Mouse (Mus musculus): ENCODE measurements around the gene Rho. TPM values are rescaled to one million over a fixed set of nuclear protein-coding genes. Genes with fewer than 3 reads are reported as not detected.

Gene Rho
- total and polyA plus RNA-seq, 2 experiments from 2014 or later = 0.08 to 0.37 TPM

- 31% methylated on average over 3 of the region's 3 CpGs for WGBS
- no peak overlapping the region for H3K4me3 ChIP-seq (ENCODE audit: low read length)
- peaks cover 15% of the 10 kb centered on the region; the same call in 1 of the 2 replicates for H3K4me1 ChIP-seq (ENCODE audit: insufficient read depth, low read length)
- TF ChIP-seq CTCF (IDR thresholded peaks at IDR 0.05; ENCODE audit: low read depth) = no peak
- H3K9ac ChIP-seq (replicated peaks; ENCODE audit: low read length) = no peak overlapping the region
- ATAC-seq (no peak), DNase-seq (ENCODE audit: low spot score) (no peak)
- no peaks in the 10 kb centered on the region for H3K27me3 ChIP-seq (ENCODE audit: insufficient read depth, low read length)
- no peaks in the 10 kb centered on the region for H3K9me3 ChIP-seq (ENCODE audit: low read length)
- peaks cover 21% of the 10 kb centered on the region; the same call in 1 of the 2 replicates for H3K36me3 ChIP-seq (ENCODE audit: insufficient read depth, low read length)
- H3K4me2 ChIP-seq (ENCODE audit: low read depth, low read length) = no peak overlapping the region
- H3K27ac ChIP-seq = 0 out of 2 replicates have a peak overlapping the region, but pooled peaks have one; percentile 21
These were observed 39.2 kb upstream of the Rho start for GRCm38 (mm10) chr6:115892363-115892762.

- Histone ChIP-seq H3K4me2 (ENCODE audit: low read depth, low read length) (no peak overlapping the region), H3K36me3 (ENCODE audit: insufficient read depth, low read length) (peaks cover 13% of the 10 kb centered on the region; the same call in 1 of the 2 replicates), H3K4me1 (ENCODE audit: insufficient read depth, low read length) (peaks cover 9% of the 10 kb centered on the region; the same call in 1 of the 2 replicates), H3K9ac (replicated peaks; ENCODE audit: low read length) (no peak overlapping the region), H3K9me3 (ENCODE audit: low read length) (no peaks in the 10 kb centered on the region), H3K27me3 (ENCODE audit: insufficient read depth, low read length) (no peaks in the 10 kb centered on the region), H3K4me3 (ENCODE audit: low read length) (no peak overlapping the region), H3K27ac (no peak overlapping the region)
- WGBS = 33% methylated on average over 1 of the region's 1 CpGs
- ATAC-seq (no peak), DNase-seq (ENCODE audit: low spot score) (no peak)
- no peak for TF ChIP-seq CTCF (IDR thresholded peaks at IDR 0.05; ENCODE audit: low read depth)
These were observed 35.2 kb upstream of the Rho start for GRCm38 (mm10) chr6:115896346-115896745.

GRCm38 (mm10) chr6:115897117-115897516 lies 34.4 kb upstream of the Rho start:
- ATAC-seq (no peak), DNase-seq (ENCODE audit: low spot score) (no peak)
- Histone ChIP-seq H3K4me2 (ENCODE audit: low read depth, low read length) (no peak overlapping the region), H3K9ac (replicated peaks; ENCODE audit: low read length) (no peak overlapping the region), H3K4me3 (ENCODE audit: low read length) (no peak overlapping the region), H3K36me3 (ENCODE audit: insufficient read depth, low read length) (peaks cover 13% of the 10 kb centered on the region; the same call in 1 of the 2 replicates), H3K27ac (no peak overlapping the region), H3K27me3 (ENCODE audit: insufficient read depth, low read length) (no peaks in the 10 kb centered on the region), H3K4me1 (ENCODE audit: insufficient read depth, low read length) (peaks cover 4% of the 10 kb centered on the region; the same call in 1 of the 2 replicates), H3K9me3 (ENCODE audit: low read length) (no peaks in the 10 kb centered on the region)
- TF ChIP-seq CTCF (IDR thresholded peaks at IDR 0.05; ENCODE audit: low read depth) = no peak
- 63% methylated on average over 4 of the region's 4 CpGs for WGBS

- Histone ChIP-seq H3K9me3 (ENCODE audit: low read length) (no peaks in the 10 kb centered on the region), H3K4me2 (ENCODE audit: low read depth, low read length) (no peak overlapping the region), H3K9ac (replicated peaks; ENCODE audit: low read length) (no peak overlapping the region), H3K4me1 (ENCODE audit: insufficient read depth, low read length) (no peaks in the 10 kb centered on the region), H3K36me3 (ENCODE audit: insufficient read depth, low read length) (peaks cover 13% of the 10 kb centered on the region; the same call in 1 of the 2 replicates), H3K27ac (no peak overlapping the region), H3K4me3 (ENCODE audit: low read length) (no peak overlapping the region), H3K27me3 (ENCODE audit: insufficient read depth, low read length) (no peaks in the 10 kb centered on the region)
- ATAC-seq = no peak
- TF ChIP-seq CTCF (IDR thresholded peaks at IDR 0.05; ENCODE audit: low read depth) = no peak
- no peak for DNase-seq (ENCODE audit: low spot score)
- 84% methylated on average over 7 of the region's 7 CpGs for WGBS
These were observed 33.5 kb upstream of the Rho start for GRCm38 (mm10) chr6:115897926-115898520.

- H3K9ac ChIP-seq (replicated peaks; ENCODE audit: low read length) = no peak overlapping the region
- no peaks in the 10 kb centered on the region for H3K27me3 ChIP-seq (ENCODE audit: insufficient read depth, low read length)
- peak; percentile 83 for DNase-seq (ENCODE audit: low spot score)
- 23% methylated on average over 3 of the region's 3 CpGs for WGBS
- TF ChIP-seq CTCF (IDR thresholded peaks at IDR 0.05; ENCODE audit: low read depth) = peak; percentile 88
- H3K4me3 ChIP-seq (ENCODE audit: low read length) = no peak overlapping the region
- H3K36me3 ChIP-seq (ENCODE audit: insufficient read depth, low read length) = 0 out of 2 replicates have a peak, but pooled peaks cover 5% of the 10 kb centered on the region
- H3K4me2 ChIP-seq (ENCODE audit: low read depth, low read length) = no peak overlapping the region
- H3K4me1 ChIP-seq (ENCODE audit: insufficient read depth, low read length) = no peaks in the 10 kb centered on the region
- peak; percentile 81 for ATAC-seq
- H3K27ac ChIP-seq = no peak overlapping the region
- H3K9me3 ChIP-seq (ENCODE audit: low read length) = no peaks in the 10 kb centered on the region
These were observed 30.5 kb upstream of the Rho start for GRCm38 (mm10) chr6:115901062-115901461.

GRCm38 (mm10) chr6:115901489-115901931 lies 30.0 kb upstream of the Rho start:
- 0 out of 2 replicates have a peak, but pooled peaks have one; percentile 47 for ATAC-seq
- 69% methylated on average over 8 of the region's 8 CpGs for WGBS

GRCm38 (mm10) chr6:115902545-115902944 lies 29.0 kb upstream of the Rho start:
- H3K9ac ChIP-seq (replicated peaks; ENCODE audit: low read length) = no peak overlapping the region
- WGBS = 79% methylated on average over 3 of the region's 3 CpGs
- no peak for TF ChIP-seq CTCF (IDR thresholded peaks at IDR 0.05; ENCODE audit: low read depth)

More at GRCm38 (mm10) chr6:115901489-115901931, 30.0 kb upstream of the Rho start:
- DNase-seq (ENCODE audit: low spot score) = peak; percentile 63
- Histone ChIP-seq H3K27ac (no peak overlapping the region), H3K4me3 (ENCODE audit: low read length) (no peak overlapping the region), H3K4me2 (ENCODE audit: low read depth, low read length) (no peak overlapping the region), H3K4me1 (ENCODE audit: insufficient read depth, low read length) (no peaks in the 10 kb centered on the region), H3K9me3 (ENCODE audit: low read length) (no peaks in the 10 kb centered on the region), H3K36me3 (ENCODE audit: insufficient read depth, low read length) (peaks cover 5% of the 10 kb centered on the region; the same call in 1 of the 2 replicates), H3K9ac (replicated peaks; ENCODE audit: low read length) (no peak overlapping the region), H3K27me3 (ENCODE audit: insufficient read depth, low read length) (no peaks in the 10 kb centered on the region)
- TF ChIP-seq CTCF (IDR thresholded peaks at IDR 0.05; ENCODE audit: low read depth) = no peak

More at GRCm38 (mm10) chr6:115902545-115902944, 29.0 kb upstream of the Rho start:
- no peaks in the 10 kb centered on the region for H3K4me1 ChIP-seq (ENCODE audit: insufficient read depth, low read length)
- H3K27me3 ChIP-seq (ENCODE audit: insufficient read depth, low read length) = no peaks in the 10 kb centered on the region
- H3K36me3 ChIP-seq (ENCODE audit: insufficient read depth, low read length) = peaks cover 5% of the 10 kb centered on the region; the same call in 1 of the 2 replicates
- H3K4me2 ChIP-seq (ENCODE audit: low read depth, low read length) = no peak overlapping the region
- DNase-seq (ENCODE audit: low spot score) (no peak), ATAC-seq (no peak)
- H3K9me3 ChIP-seq (ENCODE audit: low read length) = no peaks in the 10 kb centered on the region
- H3K4me3 ChIP-seq (ENCODE audit: low read length) = no peak overlapping the region
- no peak overlapping the region for H3K27ac ChIP-seq

Measured in hindbrain, postnatal 0 days (tissue).